Mouse (Mus musculus): Measurements from ENCODE around the gene Ttll1.

DNA sequence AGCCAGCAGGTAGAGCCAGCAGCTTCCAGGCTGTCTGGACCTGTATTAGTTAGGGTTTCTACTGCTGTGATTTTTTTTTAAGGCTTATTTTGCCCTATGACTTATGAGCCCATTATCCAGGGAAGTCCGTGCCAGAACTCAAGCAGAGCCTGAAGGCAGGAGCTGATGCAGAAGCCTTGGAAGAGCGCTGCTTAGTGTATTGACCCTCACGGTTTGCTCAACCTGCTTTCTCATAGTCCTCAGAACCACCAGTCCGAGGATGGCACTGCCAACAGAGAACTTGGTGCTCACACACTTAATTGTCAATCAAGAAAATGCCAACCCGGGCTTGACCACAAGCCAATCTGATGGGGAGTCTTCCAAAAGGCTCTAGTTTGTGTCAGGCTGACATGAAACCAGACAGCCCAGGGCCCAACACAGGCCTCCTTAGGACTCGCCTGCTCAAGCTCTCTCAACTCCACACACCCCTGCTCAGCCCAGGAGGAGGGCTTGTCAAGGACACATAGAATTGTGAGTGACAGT is 10.2 kb upstream of the Ttll1 start:
- TF ChIP-seq CTCF (IDR thresholded peaks at IDR 0.05; ENCODE audit: low read depth, low read length) = no peak
- no peak for TF ChIP-seq GATA1 (IDR thresholded peaks at IDR 0.05; ENCODE audit: borderline replicate concordance, low read length)
